Mouse (Mus musculus): Measurements from ENCODE around the gene Srm. TPM values are rescaled to one million over a fixed set of nuclear protein-coding genes. Genes with fewer than 3 reads are reported as not detected.

Gene Srm
- polyA plus RNA-seq, 1 experiment from 2014 or later = 188 TPM

GRCm38 (mm10) chr4:148581422-148581821 is 9.9 kb upstream of the Srm start:
- Histone ChIP-seq H3K4me3 (ENCODE audit: low read length) (no peak overlapping the region), H3K9me3 (ENCODE audit: low read length) (no peaks in the 10 kb centered on the region), H3K4me1 (ENCODE audit: insufficient read depth, low read length) (no peaks in the 10 kb centered on the region), H3K36me3 (ENCODE audit: insufficient read depth, low read length) (peaks cover 61% of the 10 kb centered on the region), H3K9ac (replicated peaks; ENCODE audit: low read length) (no peak overlapping the region), H3K4me2 (replicated peaks; ENCODE audit: low read depth, low read length) (no peak overlapping the region), H3K27ac (ENCODE audit: low read length) (no peak overlapping the region), H3K27me3 (ENCODE audit: insufficient read depth, low read length) (no peaks in the 10 kb centered on the region)
- ATAC-seq (ENCODE audit: low FRiP score, low TSS enrichment) = no peak
- WGBS = 84% methylated on average over 5 of the region's 5 CpGs

- H3K4me1 ChIP-seq (ENCODE audit: insufficient read depth, low read length) = no peaks in the 10 kb centered on the region
- no peak for ATAC-seq (ENCODE audit: low FRiP score, low TSS enrichment)
- H3K9me3 ChIP-seq (ENCODE audit: low read length) = no peaks in the 10 kb centered on the region
- H3K27ac ChIP-seq (ENCODE audit: low read length) = no peak overlapping the region
- H3K4me2 ChIP-seq (replicated peaks; ENCODE audit: low read depth, low read length) = no peak overlapping the region
- H3K9ac ChIP-seq (replicated peaks; ENCODE audit: low read length) = no peak overlapping the region
- no peak overlapping the region for H3K4me3 ChIP-seq (ENCODE audit: low read length)
- no peaks in the 10 kb centered on the region for H3K27me3 ChIP-seq (ENCODE audit: insufficient read depth, low read length)
- WGBS = 72% methylated on average over 4 of the region's 4 CpGs
- H3K36me3 ChIP-seq (ENCODE audit: insufficient read depth, low read length) = peaks cover 44% of the 10 kb centered on the region
Observed at GRCm38 (mm10) chr4:148583257-148583656, 8.0 kb upstream of the Srm start.

DNA sequence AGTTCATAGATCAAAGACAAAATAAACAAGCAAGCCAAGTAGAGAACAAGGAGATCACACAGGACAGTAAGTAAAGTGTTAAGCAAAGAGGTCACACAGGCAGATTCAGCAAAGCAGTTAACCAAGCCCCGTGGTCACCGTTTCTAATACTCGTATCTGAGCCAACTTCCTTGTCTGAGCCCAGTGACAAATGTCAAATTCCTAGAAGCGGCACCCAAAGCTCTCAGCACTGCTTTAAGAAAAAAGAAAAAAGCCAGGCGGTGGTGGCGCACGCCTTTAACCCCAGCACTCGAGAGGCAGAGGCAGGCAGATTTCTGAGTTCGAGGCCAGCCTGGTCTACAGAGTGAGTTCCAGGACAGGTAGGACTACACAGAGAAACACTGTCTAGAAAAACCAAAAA is 4.7 kb upstream of the Srm start:
- ATAC-seq (ENCODE audit: low FRiP score, low TSS enrichment) = no peak
- H3K27me3 ChIP-seq (ENCODE audit: insufficient read depth, low read length) = no peaks in the 10 kb centered on the region
- H3K9me3 ChIP-seq (ENCODE audit: low read length) = no peaks in the 10 kb centered on the region
- no peak overlapping the region for H3K4me3 ChIP-seq (ENCODE audit: low read length)
- H3K4me1 ChIP-seq (ENCODE audit: insufficient read depth, low read length) = 0 out of 2 replicates have a peak, but pooled peaks cover 3% of the 10 kb centered on the region
- WGBS = 75% methylated on average over 9 of the region's 9 CpGs
- H3K9ac ChIP-seq (replicated peaks; ENCODE audit: low read length) = no peak overlapping the region
- no peak overlapping the region for H3K27ac ChIP-seq (ENCODE audit: low read length)
- H3K36me3 ChIP-seq (ENCODE audit: insufficient read depth, low read length) = peaks cover 14% of the 10 kb centered on the region; the same call in 1 of the 2 replicates
- no peak overlapping the region for H3K4me2 ChIP-seq (replicated peaks; ENCODE audit: low read depth, low read length)

- no peak overlapping the region for H3K27ac ChIP-seq (ENCODE audit: low read length)
- H3K4me2 ChIP-seq (replicated peaks; ENCODE audit: low read depth, low read length) = no peak overlapping the region
- 82% methylated on average over 9 of the region's 9 CpGs for WGBS
- no peaks in the 10 kb centered on the region for H3K9me3 ChIP-seq (ENCODE audit: low read length)
- H3K27me3 ChIP-seq (ENCODE audit: insufficient read depth, low read length) = no peaks in the 10 kb centered on the region
- H3K36me3 ChIP-seq (ENCODE audit: insufficient read depth, low read length) = peaks cover 5% of the 10 kb centered on the region
- no peak overlapping the region for H3K9ac ChIP-seq (replicated peaks; ENCODE audit: low read length)
- no peak for ATAC-seq (ENCODE audit: low FRiP score, low TSS enrichment)
- H3K4me1 ChIP-seq (ENCODE audit: insufficient read depth, low read length) = peaks cover 14% of the 10 kb centered on the region
- H3K4me3 ChIP-seq (ENCODE audit: low read length) = no peak overlapping the region
Observed at GRCm38 (mm10) chr4:148588793-148589192, 2.5 kb upstream of the Srm start.

GRCm38 (mm10) chr4:148589565-148589964 is 1.7 kb upstream of the Srm start:
- Histone ChIP-seq H3K9ac (replicated peaks; ENCODE audit: low read length) (no peak overlapping the region), H3K4me1 (ENCODE audit: insufficient read depth, low read length) (peaks cover 14% of the 10 kb centered on the region), H3K4me3 (ENCODE audit: low read length) (no peak overlapping the region), H3K27me3 (ENCODE audit: insufficient read depth, low read length) (no peaks in the 10 kb centered on the region), H3K36me3 (ENCODE audit: insufficient read depth, low read length) (peaks cover 13% of the 10 kb centered on the region), H3K9me3 (ENCODE audit: low read length) (no peaks in the 10 kb centered on the region), H3K27ac (ENCODE audit: low read length) (no peak overlapping the region), H3K4me2 (replicated peaks; ENCODE audit: low read depth, low read length) (no peak overlapping the region)
- WGBS = 59% methylated on average over 6 of the region's 8 CpGs
- no peak for ATAC-seq (ENCODE audit: low FRiP score, low TSS enrichment)

DNA sequence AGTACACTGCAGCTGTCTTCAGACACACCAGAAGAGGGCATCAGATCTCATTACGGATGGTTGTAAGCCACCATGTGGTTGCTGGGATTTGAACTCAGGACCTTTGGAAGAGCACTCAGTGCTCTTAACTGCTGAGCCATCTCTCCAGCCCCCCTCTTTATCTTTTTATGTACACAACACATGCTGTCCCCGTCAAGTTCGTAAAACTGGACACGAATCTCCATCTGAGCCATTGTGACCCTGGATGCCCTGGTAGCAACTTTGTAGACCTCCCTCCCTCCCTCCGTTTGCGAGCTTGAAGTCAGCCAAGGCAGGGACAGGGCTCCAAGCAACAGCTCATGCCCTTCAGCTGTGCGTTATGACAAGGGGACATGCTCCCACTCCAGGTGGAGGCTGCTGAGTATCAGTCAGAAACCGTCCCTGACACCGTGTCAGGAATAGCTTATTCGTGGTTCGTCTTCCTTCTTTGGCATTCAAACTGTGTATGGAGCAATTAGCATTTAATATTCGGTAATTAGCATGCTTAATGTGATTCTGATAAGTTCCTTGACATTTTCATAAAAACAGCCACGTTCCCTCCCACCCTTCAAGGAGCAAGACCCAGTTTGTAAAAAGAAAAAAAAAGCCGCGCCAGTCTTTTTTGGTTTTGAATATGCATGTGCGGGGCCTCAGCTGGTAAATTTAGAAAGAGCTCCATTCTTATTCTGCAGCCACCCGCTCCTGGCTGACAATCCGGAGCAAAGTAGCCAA is 707 bp upstream of the Srm start:
- H3K4me3 ChIP-seq (ENCODE audit: low read length) = peak overlapping the region; percentile 95
- peaks cover 23% of the 10 kb centered on the region for H3K36me3 ChIP-seq (ENCODE audit: insufficient read depth, low read length)
- no peaks in the 10 kb centered on the region for H3K9me3 ChIP-seq (ENCODE audit: low read length)
- H3K27ac ChIP-seq (ENCODE audit: low read length) = peak overlapping the region; percentile 76
- peaks cover 14% of the 10 kb centered on the region for H3K4me1 ChIP-seq (ENCODE audit: insufficient read depth, low read length)
- H3K9ac ChIP-seq (replicated peaks; ENCODE audit: low read length) = peak overlapping the region; percentile 69
- H3K27me3 ChIP-seq (ENCODE audit: insufficient read depth, low read length) = no peaks in the 10 kb centered on the region
- no peak for ATAC-seq (ENCODE audit: low FRiP score, low TSS enrichment)
- peak overlapping the region; percentile 66 for H3K4me2 ChIP-seq (replicated peaks; ENCODE audit: low read depth, low read length)
- WGBS = 3% methylated on average over 18 of the region's 18 CpGs

DNA sequence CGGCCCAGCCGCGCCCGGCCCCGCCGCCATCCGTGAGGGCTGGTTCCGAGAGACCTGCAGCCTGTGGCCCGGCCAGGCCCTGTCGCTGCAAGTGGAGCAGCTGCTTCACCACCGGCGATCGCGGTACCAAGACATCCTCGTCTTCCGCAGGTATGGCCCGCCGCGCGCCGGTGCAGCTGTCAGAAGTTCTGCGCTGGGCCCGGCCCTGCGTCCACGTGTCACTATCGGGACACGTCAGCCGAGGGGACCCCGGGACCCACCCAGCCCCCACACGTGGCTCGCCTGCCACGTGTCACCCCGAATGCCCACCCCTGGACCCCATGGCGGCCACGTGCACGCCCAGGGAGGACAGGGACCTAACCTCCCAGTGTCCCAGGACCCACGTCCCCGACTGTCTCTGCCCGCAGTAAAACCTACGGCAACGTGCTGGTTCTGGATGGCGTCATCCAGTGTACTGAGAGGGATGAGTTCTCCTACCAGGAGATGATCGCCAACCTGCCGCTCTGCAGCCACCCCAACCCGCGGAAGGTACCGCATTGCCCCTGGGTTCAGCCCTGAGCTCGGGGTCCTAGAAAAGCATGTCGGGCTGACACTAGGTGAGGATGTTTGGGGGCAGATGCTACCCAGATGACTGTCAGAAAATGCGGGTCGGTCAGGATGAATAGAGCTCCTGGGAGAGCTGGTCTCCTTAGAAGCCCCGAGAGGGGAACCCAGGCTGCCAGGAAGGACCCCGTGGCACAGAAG is 506 bp downstream of the Srm start:
- under 1% methylated on average over 53 of the region's 53 CpGs for WGBS
- Histone ChIP-seq H3K27ac (ENCODE audit: low read length) (no peak overlapping the region), H3K9me3 (ENCODE audit: low read length) (no peaks in the 10 kb centered on the region)

GRCm38 (mm10) chr4:148593996-148594395 is 2.7 kb downstream of the Srm start:
- 92% methylated on average over 11 of the region's 11 CpGs for WGBS
- peaks cover 14% of the 10 kb centered on the region for H3K4me1 ChIP-seq (ENCODE audit: insufficient read depth, low read length)
- H3K4me3 ChIP-seq (ENCODE audit: low read length) = no peak overlapping the region
- peaks cover 6% of the 10 kb centered on the region for H3K9me3 ChIP-seq (ENCODE audit: low read length)
- no peak overlapping the region for H3K27ac ChIP-seq (ENCODE audit: low read length)
- H3K9ac ChIP-seq (replicated peaks; ENCODE audit: low read length) = no peak overlapping the region
- no peak overlapping the region for H3K4me2 ChIP-seq (replicated peaks; ENCODE audit: low read depth, low read length)
- H3K27me3 ChIP-seq (ENCODE audit: insufficient read depth, low read length) = no peaks in the 10 kb centered on the region
- peaks cover 55% of the 10 kb centered on the region for H3K36me3 ChIP-seq (ENCODE audit: insufficient read depth, low read length)
- no peak for ATAC-seq (ENCODE audit: low FRiP score, low TSS enrichment)

More for the DNA sequence above, 506 bp downstream of the Srm start:
- Histone ChIP-seq H3K4me1 (ENCODE audit: insufficient read depth, low read length) (peaks cover 14% of the 10 kb centered on the region), H3K4me3 (ENCODE audit: low read length) (peak overlapping the region; percentile 95), H3K27me3 (ENCODE audit: insufficient read depth, low read length) (no peaks in the 10 kb centered on the region), H3K36me3 (ENCODE audit: insufficient read depth, low read length) (peaks cover 35% of the 10 kb centered on the region), H3K9ac (replicated peaks; ENCODE audit: low read length) (peak overlapping the region; percentile 87), H3K4me2 (replicated peaks; ENCODE audit: low read depth, low read length) (peak overlapping the region; percentile 96)
- peak; percentile 44 for ATAC-seq (ENCODE audit: low FRiP score, low TSS enrichment)

DNA sequence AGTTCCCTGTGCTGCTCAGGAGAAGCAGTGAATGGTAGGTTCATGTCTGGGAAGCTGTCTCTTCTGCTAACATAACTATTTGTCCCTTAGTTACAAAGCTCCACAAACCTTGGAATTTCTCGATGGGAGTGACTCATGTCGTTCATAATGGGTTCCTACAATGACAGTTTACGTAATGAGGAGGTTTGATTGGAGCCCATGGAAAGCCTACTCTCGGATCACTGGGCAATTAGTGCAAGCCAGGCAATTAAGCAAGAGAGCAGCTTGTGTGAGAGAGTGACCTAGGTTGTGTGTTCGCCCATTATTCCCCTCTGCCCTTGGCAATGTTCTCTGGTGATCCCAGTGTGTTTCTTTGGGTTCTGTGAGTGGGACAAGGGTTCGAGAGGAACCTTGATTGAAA is 4.6 kb downstream of the Srm start:
- Histone ChIP-seq H3K27ac (ENCODE audit: low read length) (no peak overlapping the region), H3K9ac (replicated peaks; ENCODE audit: low read length) (no peak overlapping the region), H3K4me3 (ENCODE audit: low read length) (no peak overlapping the region), H3K9me3 (ENCODE audit: low read length) (peaks cover 9% of the 10 kb centered on the region), H3K36me3 (ENCODE audit: insufficient read depth, low read length) (peaks cover 62% of the 10 kb centered on the region), H3K27me3 (ENCODE audit: insufficient read depth, low read length) (no peaks in the 10 kb centered on the region), H3K4me1 (ENCODE audit: insufficient read depth, low read length) (peaks cover 10% of the 10 kb centered on the region), H3K4me2 (replicated peaks; ENCODE audit: low read depth, low read length) (no peak overlapping the region)
- 92% methylated on average over 6 of the region's 6 CpGs for WGBS
- no peak for ATAC-seq (ENCODE audit: low FRiP score, low TSS enrichment)

DNA sequence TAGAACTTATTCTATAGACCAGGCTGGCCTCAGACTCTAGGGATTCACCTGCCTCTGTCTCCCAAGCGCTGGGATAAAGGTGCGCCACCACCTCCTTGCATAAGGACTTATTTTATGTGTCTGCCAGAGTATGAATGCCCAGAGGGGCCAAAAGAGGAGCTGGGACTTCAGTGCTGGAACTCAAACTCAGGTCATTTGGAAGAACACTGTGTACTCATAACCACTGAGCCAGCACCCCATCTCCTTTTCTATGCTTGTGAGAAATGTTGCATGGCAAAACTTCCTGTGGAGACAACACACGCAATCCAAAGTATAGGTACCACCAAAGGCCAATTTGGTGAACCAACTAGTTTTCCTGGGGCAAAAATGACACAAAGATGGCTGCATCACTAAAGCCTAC is 5.4 kb downstream of the Srm start:
- peaks cover 62% of the 10 kb centered on the region for H3K36me3 ChIP-seq (ENCODE audit: insufficient read depth, low read length)
- WGBS = 93% methylated on average over 3 of the region's 3 CpGs
- no peak overlapping the region for H3K4me2 ChIP-seq (replicated peaks; ENCODE audit: low read depth, low read length)
- no peaks in the 10 kb centered on the region for H3K27me3 ChIP-seq (ENCODE audit: insufficient read depth, low read length)
- ATAC-seq (ENCODE audit: low FRiP score, low TSS enrichment) = no peak
- no peak overlapping the region for H3K9ac ChIP-seq (replicated peaks; ENCODE audit: low read length)
- peaks cover 10% of the 10 kb centered on the region for H3K4me1 ChIP-seq (ENCODE audit: insufficient read depth, low read length)
- no peak overlapping the region for H3K27ac ChIP-seq (ENCODE audit: low read length)
- peaks cover 9% of the 10 kb centered on the region for H3K9me3 ChIP-seq (ENCODE audit: low read length)
- H3K4me3 ChIP-seq (ENCODE audit: low read length) = no peak overlapping the region

Measured in kidney, embryonic 16.5 days (tissue).